Mouse (Mus musculus) limb, embryonic 13.5 days (tissue): ENCODE data around the gene 1810024B03Rik. TPM values are rescaled to one million over a fixed set of nuclear protein-coding genes. Genes with fewer than 3 reads are reported as not detected.

Source experiments
- ATAC-seq: fragments of 200-750 bp; cut with Nextera tagmentation; 2 replicates; pipeline ENCODE4 v1.8.0; 2017; ENCODE audit warnings: low read depth, moderate number of reproducible peaks, moderate TSS enrichment; ENCODE audit not compliant: low FRiP score
- H3K27ac ChIP-seq: fragments of 300-500 bp; sonication (generic); 2 replicates; pipeline ENCODE4 v1.5.1; 2015; ENCODE audit warnings: inconsistent platforms, mild to moderate bottlenecking, moderate library complexity
- H3K27me3 ChIP-seq: fragments of 300-500 bp; sonication (generic); 2 replicates; pipeline ENCODE4 v1.6.1; 2015; ENCODE audit warnings: mild to moderate bottlenecking, inconsistent platforms
- H3K36me3 ChIP-seq: fragments of 300-500 bp; sonication (generic); 2 replicates; pipeline ENCODE4 v1.6.1; 2015; ENCODE audit warnings: inconsistent platforms, mild to moderate bottlenecking, moderate library complexity
- H3K4me1 ChIP-seq: fragments of 300-500 bp; sonication (generic); 2 replicates; pipeline ENCODE4 v1.6.1; 2015; ENCODE audit warnings: inconsistent platforms
- H3K4me2 ChIP-seq: fragments of 300-500 bp; sonication (generic); replicated peaks from 2 replicates; pipeline ENCODE4 v1.6.1; 2015; ENCODE audit warnings: inconsistent platforms, mild to moderate bottlenecking, moderate library complexity
- H3K4me3 ChIP-seq: fragments of 300-500 bp; sonication (generic); 2 replicates; pipeline ENCODE4 v1.5.1; 2015; ENCODE audit warnings: moderate library complexity, mild to moderate bottlenecking, inconsistent platforms
- H3K9ac ChIP-seq: fragments of 300-500 bp; sonication (generic); 2 replicates; pipeline ENCODE4 v1.6.1; 2015; ENCODE audit warnings: mild to moderate bottlenecking, inconsistent platforms
- H3K9me3 ChIP-seq: fragments of 300-500 bp; sonication (generic); 2 replicates; pipeline ENCODE4 v1.6.1; 2016; ENCODE audit warnings: inconsistent platforms
- WGBS: fragments of 180-500 bp; shearing (Covaris S2); methylation state at CpG from one replicate; pipeline ENCODE4 v1.1.7; 2015; 5-methylcytosine and 5-hydroxymethylcytosine counted together
- polyA plus RNA-seq: library from polyadenylated mRNA; unstranded; fragments of >200 nt; fragmentation: Nextera tagmentation; extraction: Ambion mirVana; gene quantifications from 2 replicates; pipeline ENCODE4 v1.2.1, GENCODE M21; 2015

The 1810024B03Rik gene
- polyA plus RNA-seq, 1 experiment from 2014 or later, result 2.3 TPM

- Histone ChIP-seq H3K9me3 (no peaks in the 10 kb centered on the region), H3K9ac (no peak overlapping the region), H3K27me3 (no peaks in the 10 kb centered on the region), H3K4me1 (peaks cover 19% of the 10 kb centered on the region), H3K36me3 (peaks cover 9% of the 10 kb centered on the region), H3K27ac (no peak overlapping the region), H3K4me2 (no peak overlapping the region), H3K4me3 (no peak overlapping the region)
- no peak for ATAC-seq
- 81% methylated on average over 3 of the region's 3 CpGs for WGBS
Observed at GRCm38 (mm10) chr2:127145699-127146098, 62.4 kb downstream of the 1810024B03Rik start.

GRCm38 (mm10) chr2:127143158-127144063 lies 64.7 kb downstream of the 1810024B03Rik start, which contains the start of gene Itpripl1:
Itpripl1 (minus strand) TSS chr2:127143442.
- Histone ChIP-seq H3K4me1 (peaks cover 21% of the 10 kb centered on the region), H3K4me2 (peak within 1 kb of the TSS; percentile 83), H3K27ac (0 out of 2 replicates have a peak within 1 kb of the TSS, but pooled peaks have one; percentile 10), H3K9ac (peak within 1 kb of the TSS; percentile 77), H3K27me3 (no peaks in the 10 kb centered on the region), H3K4me3 (peak within 1 kb of the TSS; percentile 67), H3K36me3 (peaks cover 25% of the 10 kb centered on the region), H3K9me3 (no peaks in the 10 kb centered on the region)
- peak; percentile 89 for ATAC-seq
- WGBS, result 3% methylated on average over 31 of the region's 31 CpGs

- H3K9me3 ChIP-seq, result no peaks in the 10 kb centered on the region
- WGBS, result 16% methylated on average over 6 of the region's 6 CpGs
- peak overlapping the region; percentile 67 for H3K4me3 ChIP-seq
- peak overlapping the region; percentile 83 for H3K4me2 ChIP-seq
- H3K27me3 ChIP-seq, result no peaks in the 10 kb centered on the region
- 0 out of 2 replicates have a peak overlapping the region, but pooled peaks have one; percentile 10 for H3K27ac ChIP-seq
- peaks cover 28% of the 10 kb centered on the region for H3K4me1 ChIP-seq
- peak; percentile 22; the same call in 1 of the 2 replicates for ATAC-seq
- peak overlapping the region; percentile 77 for H3K9ac ChIP-seq
- H3K36me3 ChIP-seq, result peaks cover 25% of the 10 kb centered on the region
Observed at GRCm38 (mm10) chr2:127142577-127143157, 65.4 kb downstream of the 1810024B03Rik start.

- Histone ChIP-seq H3K27me3 (no peaks in the 10 kb centered on the region), H3K4me1 (peaks cover 34% of the 10 kb centered on the region), H3K4me3 (peak overlapping the region; percentile 67), H3K27ac (no peak overlapping the region), H3K36me3 (peaks cover 25% of the 10 kb centered on the region), H3K9me3 (no peaks in the 10 kb centered on the region), H3K9ac (peak overlapping the region; percentile 77; the same call in 1 of the 2 replicates), H3K4me2 (peak overlapping the region; percentile 83)
- ATAC-seq, result no peak
- 84% methylated on average over 10 of the region's 10 CpGs for WGBS
Observed at GRCm38 (mm10) chr2:127142031-127142430, 66.0 kb downstream of the 1810024B03Rik start.

- Histone ChIP-seq H3K4me2 (no peak overlapping the region), H3K27me3 (no peaks in the 10 kb centered on the region), H3K4me1 (peaks cover 42% of the 10 kb centered on the region), H3K36me3 (peaks cover 25% of the 10 kb centered on the region), H3K9ac (no peak overlapping the region), H3K9me3 (no peaks in the 10 kb centered on the region), H3K4me3 (no peak overlapping the region), H3K27ac (no peak overlapping the region)
- WGBS, result 95% methylated on average over 7 of the region's 7 CpGs
- ATAC-seq, result no peak
Observed at GRCm38 (mm10) chr2:127140011-127140410, 68.1 kb downstream of the 1810024B03Rik start.

GRCm38 (mm10) chr2:127139605-127140004 lies 68.5 kb downstream of the 1810024B03Rik start:
- H3K27me3 ChIP-seq, result no peaks in the 10 kb centered on the region
- no peak overlapping the region for H3K4me2 ChIP-seq

GRCm38 (mm10) chr2:127139094-127139493 lies 69.0 kb downstream of the 1810024B03Rik start:
- Histone ChIP-seq H3K36me3 (peaks cover 25% of the 10 kb centered on the region), H3K4me3 (no peak overlapping the region), H3K27me3 (no peaks in the 10 kb centered on the region), H3K4me1 (peaks cover 49% of the 10 kb centered on the region), H3K9me3 (no peaks in the 10 kb centered on the region), H3K4me2 (no peak overlapping the region), H3K27ac (no peak overlapping the region), H3K9ac (no peak overlapping the region)
- no peak for ATAC-seq
- 93% methylated on average over 8 of the region's 8 CpGs for WGBS

More at GRCm38 (mm10) chr2:127139605-127140004, 68.5 kb downstream of the 1810024B03Rik start:
- no peak for ATAC-seq
- no peaks in the 10 kb centered on the region for H3K9me3 ChIP-seq
- no peak overlapping the region for H3K4me3 ChIP-seq
- H3K4me1 ChIP-seq, result peaks cover 44% of the 10 kb centered on the region
- H3K27ac ChIP-seq, result no peak overlapping the region
- H3K9ac ChIP-seq, result no peak overlapping the region
- H3K36me3 ChIP-seq, result peaks cover 25% of the 10 kb centered on the region
- WGBS, result 97% methylated on average over 1 of the region's 1 CpGs

GRCm38 (mm10) chr2:127138449-127138848 lies 69.6 kb downstream of the 1810024B03Rik start:
- H3K9me3 ChIP-seq, result no peaks in the 10 kb centered on the region
- H3K9ac ChIP-seq, result no peak overlapping the region
- WGBS, result 53% methylated on average over 4 of the region's 4 CpGs
- H3K27me3 ChIP-seq, result no peaks in the 10 kb centered on the region
- no peak overlapping the region for H3K4me2 ChIP-seq
- peaks cover 44% of the 10 kb centered on the region for H3K4me1 ChIP-seq
- no peak for ATAC-seq
- peak overlapping the region; percentile 58 for H3K27ac ChIP-seq
- peaks cover 25% of the 10 kb centered on the region for H3K36me3 ChIP-seq
- H3K4me3 ChIP-seq, result no peak overlapping the region

- H3K9ac ChIP-seq, result no peak overlapping the region
- peaks cover 25% of the 10 kb centered on the region for H3K36me3 ChIP-seq
- H3K27ac ChIP-seq, result peak overlapping the region; percentile 58
- no peaks in the 10 kb centered on the region for H3K27me3 ChIP-seq
- no peak overlapping the region for H3K4me3 ChIP-seq
- H3K9me3 ChIP-seq, result no peaks in the 10 kb centered on the region
- no peak overlapping the region for H3K4me2 ChIP-seq
- ATAC-seq, result no peak
- WGBS, result 75% methylated on average over 10 of the region's 10 CpGs
- H3K4me1 ChIP-seq, result peaks cover 45% of the 10 kb centered on the region
Observed at GRCm38 (mm10) chr2:127137838-127138420, 70.2 kb downstream of the 1810024B03Rik start.

- no peak overlapping the region for H3K9ac ChIP-seq
- peaks cover 25% of the 10 kb centered on the region for H3K36me3 ChIP-seq
- H3K27me3 ChIP-seq, result no peaks in the 10 kb centered on the region
- WGBS, result 9% methylated on average over 5 of the region's 5 CpGs
- peaks cover 46% of the 10 kb centered on the region for H3K4me1 ChIP-seq
- peak overlapping the region; percentile 27; the same call in 1 of the 2 replicates for H3K4me2 ChIP-seq
- no peak for ATAC-seq
- peak overlapping the region; percentile 56 for H3K27ac ChIP-seq
- no peaks in the 10 kb centered on the region for H3K9me3 ChIP-seq
- H3K4me3 ChIP-seq, result no peak overlapping the region
Observed at GRCm38 (mm10) chr2:127136979-127137378, 71.1 kb downstream of the 1810024B03Rik start.
